Mouse (Mus musculus) stomach, embryonic 14.5 days (tissue): Measurements from ENCODE around the gene Gm26938. TPM values are rescaled to one million over a fixed set of nuclear protein-coding genes. Genes with fewer than 3 reads are reported as not detected.

Source experiments
- ATAC-seq: fragments of 200-750 bp; cut with Nextera tagmentation; 2 replicates; pipeline ENCODE4 v1.8.0; 2017; ENCODE audit warnings: low read depth, moderate TSS enrichment; ENCODE audit not compliant: insufficient number of reproducible peaks, insufficient read depth, low FRiP score
- H3K27ac ChIP-seq: fragments of 300-500 bp; sonication (generic); 2 replicates; pipeline ENCODE4 v1.5.1; 2014; ENCODE audit warnings: mild to moderate bottlenecking, low read length, moderate library complexity, mixed read lengths
- H3K27me3 ChIP-seq: fragments of 300-500 bp; sonication (generic); 2 replicates; pipeline ENCODE4 v1.6.1; 2014; ENCODE audit warnings: low read length, control low read depth, mixed read lengths; ENCODE audit not compliant: control insufficient read depth, insufficient read depth
- H3K36me3 ChIP-seq: fragments of 300-500 bp; sonication (generic); 2 replicates; pipeline ENCODE4 v1.6.1; 2014; ENCODE audit warnings: mild to moderate bottlenecking, control low read depth, low read length, moderate library complexity, mixed read lengths; ENCODE audit not compliant: control insufficient read depth, insufficient read depth
- H3K4me1 ChIP-seq: fragments of 300-500 bp; sonication (generic); 2 replicates; pipeline ENCODE4 v1.6.1; 2014; ENCODE audit warnings: low read length, control low read depth, mixed read lengths; ENCODE audit not compliant: control insufficient read depth, insufficient read depth
- H3K4me2 ChIP-seq: fragments of 300-500 bp; sonication (generic); replicated peaks from 2 replicates; pipeline ENCODE4 v1.6.1; 2014; ENCODE audit warnings: low read depth, low read length, control low read depth
- H3K4me3 ChIP-seq: fragments of 300-500 bp; sonication (generic); 2 replicates; pipeline ENCODE4 v1.5.1; 2014; ENCODE audit warnings: low read depth, low read length, control low read depth
- H3K9ac ChIP-seq: fragments of 300-500 bp; sonication (generic); replicated peaks from 2 replicates; pipeline ENCODE4 v1.6.1; 2014; ENCODE audit warnings: low read depth, mild to moderate bottlenecking, control low read depth, low read length, moderate library complexity, mixed read lengths
- H3K9me3 ChIP-seq: fragments of 300-500 bp; sonication (generic); 2 replicates; pipeline ENCODE4 v1.6.1; 2016; ENCODE audit warnings: low read depth, low read length, control low read depth; ENCODE audit not compliant: control insufficient read depth
- WGBS: fragments of 180-500 bp; shearing (Covaris S2); extraction: QIAGEN DNeasy Blood & Tissue Kit; methylation state at CpG from one replicate; pipeline ENCODE4 v1.1.7; 2014; 5-methylcytosine and 5-hydroxymethylcytosine counted together
- polyA plus RNA-seq: library from polyadenylated mRNA; unstranded; fragments of >200 nt; fragmentation: Nextera tagmentation; extraction: Ambion mirVana; gene quantifications from 2 replicates; pipeline ENCODE4 v1.2.1, GENCODE M21; 2014

Gm26938 gene
- polyA plus RNA-seq, 1 experiment from 2014 or later: not detected

- WGBS: 91% methylated on average over 10 of the region's 10 CpGs
- Histone ChIP-seq H3K36me3 (peaks cover 13% of the 10 kb centered on the region), H3K9me3 (no peaks in the 10 kb centered on the region), H3K4me2 (no peak overlapping the region), H3K27ac (no peak overlapping the region), H3K4me3 (no peak overlapping the region), H3K27me3 (no peaks in the 10 kb centered on the region), H3K4me1 (peaks cover 24% of the 10 kb centered on the region), H3K9ac (no peak overlapping the region)
- no peak for ATAC-seq
Measured at GRCm38 (mm10) chr5:139801880-139802279, 24.3 kb downstream of the Gm26938 start.

GRCm38 (mm10) chr5:139801231-139801630, 25.0 kb downstream of the Gm26938 start:
- Histone ChIP-seq H3K4me2 (no peak overlapping the region), H3K4me3 (no peak overlapping the region), H3K9ac (no peak overlapping the region), H3K36me3 (peaks cover 13% of the 10 kb centered on the region), H3K27me3 (no peaks in the 10 kb centered on the region), H3K27ac (no peak overlapping the region), H3K4me1 (peaks cover 30% of the 10 kb centered on the region), H3K9me3 (no peaks in the 10 kb centered on the region)
- no peak for ATAC-seq
- WGBS: 91% methylated on average over 8 of the region's 8 CpGs

GRCm38 (mm10) chr5:139799801-139800590, 26.2 kb downstream of the Gm26938 start:
- peaks cover 31% of the 10 kb centered on the region for H3K4me1 ChIP-seq
- H3K4me2 ChIP-seq: no peak overlapping the region
- no peak for ATAC-seq
- no peak overlapping the region for H3K9ac ChIP-seq
- H3K36me3 ChIP-seq: peaks cover 13% of the 10 kb centered on the region
- no peak overlapping the region for H3K27ac ChIP-seq
- no peaks in the 10 kb centered on the region for H3K27me3 ChIP-seq
- WGBS: 94% methylated on average over 33 of the region's 33 CpGs
- no peak overlapping the region for H3K4me3 ChIP-seq
- no peaks in the 10 kb centered on the region for H3K9me3 ChIP-seq

- Histone ChIP-seq H3K9ac (no peak overlapping the region), H3K9me3 (no peaks in the 10 kb centered on the region), H3K27ac (no peak overlapping the region), H3K36me3 (peaks cover 13% of the 10 kb centered on the region), H3K27me3 (no peaks in the 10 kb centered on the region), H3K4me2 (no peak overlapping the region), H3K4me3 (no peak overlapping the region), H3K4me1 (peaks cover 32% of the 10 kb centered on the region)
- 89% methylated on average over 9 of the region's 9 CpGs for WGBS
- no peak for ATAC-seq
Measured at GRCm38 (mm10) chr5:139799041-139799440, 27.2 kb downstream of the Gm26938 start.

GRCm38 (mm10) chr5:139798168-139798900, 27.9 kb downstream of the Gm26938 start:
- 35% methylated on average over 12 of the region's 12 CpGs for WGBS
- H3K4me2 ChIP-seq: 0 out of 2 replicates have a peak overlapping the region, but pooled peaks have one; percentile 10
- H3K4me3 ChIP-seq: no peak overlapping the region
- ATAC-seq: no peak; the same call in 1 of the 2 replicates
- H3K4me1 ChIP-seq: peaks cover 33% of the 10 kb centered on the region
- H3K9me3 ChIP-seq: no peaks in the 10 kb centered on the region
- no peak overlapping the region for H3K9ac ChIP-seq
- peaks cover 13% of the 10 kb centered on the region for H3K36me3 ChIP-seq
- no peaks in the 10 kb centered on the region for H3K27me3 ChIP-seq
- H3K27ac ChIP-seq: peak overlapping the region; percentile 27; the same call in 1 of the 2 replicates

- Histone ChIP-seq H3K9ac (peak overlapping the region; percentile 14; the same call in 1 of the 2 replicates), H3K27ac (peak overlapping the region; percentile 29), H3K36me3 (peaks cover 13% of the 10 kb centered on the region), H3K4me1 (peaks cover 40% of the 10 kb centered on the region), H3K4me2 (peak overlapping the region; percentile 24), H3K9me3 (no peaks in the 10 kb centered on the region), H3K4me3 (no peak overlapping the region), H3K27me3 (no peaks in the 10 kb centered on the region)
- peak; percentile 16; the same call in 1 of the 2 replicates for ATAC-seq
- 29% methylated on average over 11 of the region's 11 CpGs for WGBS
Measured at GRCm38 (mm10) chr5:139797473-139798167, 28.6 kb downstream of the Gm26938 start.

GRCm38 (mm10) chr5:139796900-139797299, 29.3 kb downstream of the Gm26938 start:
- ATAC-seq: peak; percentile 74
- Histone ChIP-seq H3K9ac (no peak overlapping the region), H3K4me3 (no peak overlapping the region), H3K4me2 (peak overlapping the region; percentile 24), H3K27ac (peak overlapping the region; percentile 29), H3K36me3 (peaks cover 13% of the 10 kb centered on the region), H3K4me1 (peaks cover 47% of the 10 kb centered on the region), H3K27me3 (no peaks in the 10 kb centered on the region), H3K9me3 (no peaks in the 10 kb centered on the region)
- 5% methylated on average over 13 of the region's 13 CpGs for WGBS

- H3K4me3 ChIP-seq: no peak overlapping the region
- H3K4me1 ChIP-seq: peaks cover 48% of the 10 kb centered on the region
- peak overlapping the region; percentile 24; the same call in 1 of the 2 replicates for H3K4me2 ChIP-seq
- H3K27ac ChIP-seq: peak overlapping the region; percentile 29
- H3K9ac ChIP-seq: no peak overlapping the region
- H3K27me3 ChIP-seq: no peaks in the 10 kb centered on the region
- ATAC-seq: no peak
- H3K9me3 ChIP-seq: no peaks in the 10 kb centered on the region
- peaks cover 13% of the 10 kb centered on the region for H3K36me3 ChIP-seq
- WGBS: 60% methylated on average over 9 of the region's 9 CpGs
Measured at GRCm38 (mm10) chr5:139796001-139796620, 30.1 kb downstream of the Gm26938 start.
